Mouse (Mus musculus): Measurements from ENCODE around the gene Ppp2r3a. TPM values are rescaled to one million over a fixed set of nuclear protein-coding genes. Genes with fewer than 3 reads are reported as not detected.
A peak's percentile ranks its signal among the peaks of the same experiment; 100 is the strongest.

The Ppp2r3a gene
- polyA plus RNA-seq (2015; fragmentation: Nextera tagmentation; extraction: Ambion mirVana): 25.5 and 25.9 TPM in 2 replicates

DNA sequence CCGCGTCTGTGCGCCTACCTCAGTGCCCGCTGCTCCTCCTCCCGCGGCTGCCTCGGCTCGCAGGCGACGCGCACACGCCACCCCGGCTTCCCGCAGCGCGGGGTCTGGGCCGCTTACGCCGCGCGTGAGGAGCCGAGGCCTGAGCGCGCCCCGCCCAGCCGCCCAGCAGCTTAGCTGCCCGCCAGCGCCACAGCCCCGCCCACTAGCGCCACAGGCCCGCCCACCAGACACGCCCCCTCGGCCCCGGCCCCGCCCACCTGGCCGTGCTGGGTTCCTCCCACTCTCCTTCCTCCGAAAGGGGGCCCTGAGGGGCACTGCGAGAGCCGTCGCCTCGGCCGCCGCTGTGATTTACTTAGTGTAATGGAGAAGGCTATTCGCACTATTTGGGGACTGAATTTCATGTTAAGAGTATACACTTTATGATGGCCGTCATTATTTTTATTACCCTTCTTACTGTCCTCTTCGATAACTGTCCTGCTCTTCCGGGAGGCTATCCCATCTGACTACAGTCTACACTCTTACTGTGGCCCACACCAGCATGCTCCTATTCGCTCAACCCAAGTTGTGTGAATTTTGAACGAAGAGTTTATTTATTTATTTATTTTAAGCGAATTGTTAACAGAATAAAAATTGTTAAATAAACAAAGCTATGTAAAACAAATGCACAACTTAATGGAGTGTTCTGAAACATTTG lies at the start of gene Ppp2r3a:
TSS of gene Ppp2r3a (minus strand) at position 152 of the 694 bp plus-strand sequence.
- Histone ChIP-seq H3K9ac (replicated peaks) (peak within 1 kb of the TSS; percentile 94), H3K4me3 (replicated peaks) (peak within 1 kb of the TSS; percentile 82), H3K27me3 (no peaks in the 10 kb centered on the region), H3K9me3 (no peaks in the 10 kb centered on the region), H3K4me2 (replicated peaks) (peak within 1 kb of the TSS; percentile 69), H3K4me1 (replicated peaks) (peaks cover 33% of the 10 kb centered on the region), H3K36me3 (no peaks in the 10 kb centered on the region), H3K27ac (peak within 1 kb of the TSS; percentile 97)
- 2% methylated on average over 37 of the region's 50 CpGs for WGBS
- ATAC-seq: peak; percentile 91

DNA sequence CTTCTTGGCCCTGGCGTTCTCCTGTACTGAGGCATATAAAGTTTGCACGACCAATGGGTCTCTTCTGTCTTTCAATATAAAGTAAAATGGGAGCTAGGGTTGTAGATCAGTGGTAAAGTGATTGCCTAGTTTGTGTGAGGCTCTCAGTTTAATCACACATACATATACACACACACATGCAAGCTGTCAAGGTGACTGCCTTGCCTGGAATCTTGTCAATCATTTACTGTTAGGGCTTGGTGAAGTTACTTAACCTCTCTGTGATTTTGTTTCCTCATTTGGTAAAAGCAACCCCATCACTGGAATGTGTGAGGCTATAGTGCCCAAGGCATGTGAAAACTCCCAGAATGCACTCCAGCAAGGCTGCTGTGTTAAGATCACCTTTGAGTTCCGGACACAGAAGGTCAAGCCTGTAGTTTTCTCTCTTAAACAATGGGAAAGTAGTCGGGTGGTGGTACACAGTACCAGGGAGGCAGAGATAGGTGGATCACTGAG lies 48.9 kb upstream of the Ppp2r3a start:
- 88% methylated on average over 4 of the region's 4 CpGs for WGBS
- Histone ChIP-seq H3K9me3 (no peaks in the 10 kb centered on the region), H3K4me3 (replicated peaks) (no peak overlapping the region), H3K4me1 (replicated peaks) (no peaks in the 10 kb centered on the region), H3K9ac (replicated peaks) (no peak overlapping the region), H3K4me2 (replicated peaks) (no peak overlapping the region), H3K36me3 (no peaks in the 10 kb centered on the region), H3K27me3 (no peaks in the 10 kb centered on the region), H3K27ac (no peak overlapping the region)
- ATAC-seq: no peak

DNA sequence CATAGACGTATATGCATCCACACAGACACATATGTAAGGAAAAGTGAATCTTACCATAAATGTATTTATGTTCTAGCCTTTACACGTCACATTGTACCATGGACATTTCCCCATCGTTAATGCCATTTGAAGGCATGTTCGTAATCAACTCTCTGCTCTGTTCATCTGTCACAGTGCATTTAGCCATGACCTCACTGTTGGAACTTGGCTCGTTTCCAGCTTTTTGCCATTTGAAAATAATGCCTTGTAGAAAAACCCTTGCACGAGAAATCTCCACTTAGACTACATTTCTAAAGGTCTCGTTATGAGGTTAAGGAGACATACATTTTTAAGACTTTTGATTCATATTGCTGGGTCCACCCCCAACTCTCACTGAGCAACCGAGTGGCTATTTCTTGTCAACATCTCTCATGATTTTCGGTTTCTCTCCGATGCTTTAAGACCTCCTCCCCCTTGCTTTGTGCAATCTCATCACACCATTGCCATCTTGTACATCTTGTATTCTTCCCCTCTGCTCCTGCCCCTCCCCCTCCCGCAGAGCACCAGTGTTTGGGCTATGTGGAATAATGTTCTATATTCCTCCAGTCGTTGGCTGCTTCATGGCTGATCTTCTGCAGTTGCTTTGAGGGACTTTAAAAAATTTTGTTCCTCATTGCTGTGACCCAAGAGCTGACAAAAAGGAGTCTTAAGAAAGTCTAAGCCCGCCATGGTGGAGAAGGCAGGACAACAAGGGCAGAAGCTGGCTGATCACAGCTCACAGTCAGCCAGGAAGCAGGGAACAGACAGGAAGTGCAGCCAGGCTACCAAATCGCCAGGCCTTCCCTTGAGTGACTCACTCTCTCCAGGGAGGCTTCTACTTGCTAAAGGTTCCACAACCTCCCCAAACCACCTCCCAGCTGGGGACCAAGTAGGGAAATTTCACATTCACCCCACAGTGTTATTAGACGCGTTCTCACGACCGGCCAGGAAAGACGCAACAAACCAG lies 40.4 kb upstream of the Ppp2r3a start:
- no peak for ATAC-seq
- WGBS: 80% methylated on average over 19 of the region's 19 CpGs
- Histone ChIP-seq H3K9me3 (no peaks in the 10 kb centered on the region), H3K4me3 (replicated peaks) (no peak overlapping the region), H3K36me3 (no peaks in the 10 kb centered on the region), H3K27ac (no peak overlapping the region), H3K9ac (replicated peaks) (no peak overlapping the region), H3K4me2 (replicated peaks) (no peak overlapping the region), H3K27me3 (no peaks in the 10 kb centered on the region), H3K4me1 (replicated peaks) (0 out of 2 replicates have a peak, but pooled peaks cover 8% of the 10 kb centered on the region)

DNA sequence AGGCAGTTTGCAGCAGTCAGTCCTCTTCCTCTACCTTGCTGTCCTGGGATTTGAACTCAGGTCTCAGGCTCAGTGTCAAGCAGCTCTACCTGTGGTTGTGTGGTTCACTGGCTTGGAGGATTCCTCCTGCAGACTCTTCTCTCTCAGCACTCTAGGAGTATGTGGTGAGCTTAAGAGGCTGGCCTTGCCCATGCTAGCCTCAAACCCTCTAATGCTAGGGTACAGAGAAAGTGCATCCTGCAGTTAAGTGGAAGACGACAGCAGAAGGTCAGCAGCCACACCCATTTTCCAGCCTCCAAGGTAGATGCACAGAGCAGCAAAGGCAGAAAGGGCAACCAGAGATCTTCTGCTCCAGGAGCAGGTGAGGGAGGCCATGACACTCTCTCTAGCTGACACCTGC lies 39.3 kb upstream of the Ppp2r3a start:
- ATAC-seq: no peak
- no peak overlapping the region for H3K27ac ChIP-seq

DNA sequence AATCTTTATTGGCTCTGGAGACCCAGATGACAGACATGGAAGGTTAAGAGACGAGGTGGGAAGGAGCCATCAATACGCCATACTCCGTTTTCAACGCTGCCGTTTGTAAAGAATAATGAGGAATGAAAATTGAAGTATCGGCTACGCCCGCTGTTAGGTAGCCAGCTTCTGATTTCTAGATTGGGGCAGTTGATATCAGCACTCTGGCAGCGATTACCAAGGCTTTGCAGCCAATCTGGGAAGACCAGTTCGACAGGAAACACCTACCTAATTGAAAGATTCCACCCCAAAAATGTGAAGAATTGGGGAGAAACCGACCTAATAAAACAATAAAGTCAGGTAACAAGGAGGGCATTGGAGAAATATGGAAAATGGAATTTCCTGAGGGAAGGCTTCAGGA lies 38.2 kb upstream of the Ppp2r3a start:
- Histone ChIP-seq H3K4me2 (replicated peaks) (no peak overlapping the region), H3K4me1 (replicated peaks) (0 out of 2 replicates have a peak, but pooled peaks cover 8% of the 10 kb centered on the region), H3K4me3 (replicated peaks) (no peak overlapping the region), H3K27ac (no peak overlapping the region), H3K9ac (replicated peaks) (no peak overlapping the region), H3K9me3 (no peaks in the 10 kb centered on the region), H3K36me3 (no peaks in the 10 kb centered on the region), H3K27me3 (no peaks in the 10 kb centered on the region)
- 88% methylated on average over 11 of the region's 11 CpGs for WGBS
- ATAC-seq: no peak

More for the DNA sequence above, 39.3 kb upstream of the Ppp2r3a start:
- Histone ChIP-seq H3K4me1 (replicated peaks) (0 out of 2 replicates have a peak, but pooled peaks cover 8% of the 10 kb centered on the region), H3K27me3 (no peaks in the 10 kb centered on the region), H3K9me3 (no peaks in the 10 kb centered on the region), H3K9ac (replicated peaks) (no peak overlapping the region), H3K4me2 (replicated peaks) (no peak overlapping the region), H3K4me3 (replicated peaks) (no peak overlapping the region), H3K36me3 (no peaks in the 10 kb centered on the region)
- WGBS: 86% methylated on average over 1 of the region's 1 CpGs

DNA sequence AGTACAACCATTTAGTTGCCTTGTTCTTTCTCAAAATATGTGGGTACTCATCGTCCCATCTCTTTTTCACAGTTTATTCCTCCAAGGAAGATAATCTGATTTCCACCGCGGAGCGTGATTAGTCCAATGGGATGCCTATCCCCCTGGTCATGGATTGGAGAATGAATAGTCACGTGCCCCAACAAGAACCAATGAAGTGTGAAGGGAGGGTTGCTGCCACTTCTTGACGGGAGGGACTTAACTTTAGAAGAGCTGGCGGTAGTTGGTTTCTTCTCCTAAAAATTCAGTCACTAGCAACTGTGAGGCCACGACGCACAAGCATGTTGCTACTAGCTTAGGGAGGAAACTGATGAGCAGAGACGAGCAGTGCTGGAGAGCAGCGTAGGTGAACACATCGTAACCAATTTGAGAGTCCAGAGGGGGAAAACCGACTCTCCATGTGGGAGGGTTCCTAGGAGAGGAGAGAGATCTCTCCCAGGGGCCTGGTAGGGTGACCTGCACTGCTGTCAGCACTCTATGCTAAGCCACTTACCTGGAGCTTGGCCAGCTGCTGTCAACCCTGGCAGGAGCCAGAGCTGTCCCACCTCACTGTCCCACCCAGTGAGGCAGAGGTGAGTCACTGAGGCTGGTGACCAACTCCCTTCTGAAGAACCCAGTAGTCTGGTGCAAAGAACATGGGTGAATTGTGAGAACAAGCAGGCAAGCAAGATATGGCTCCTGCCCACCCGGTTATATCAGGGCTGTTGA lies 37.5 kb upstream of the Ppp2r3a start:
- ATAC-seq: no peak
- Histone ChIP-seq H3K9ac (replicated peaks) (no peak overlapping the region), H3K9me3 (no peaks in the 10 kb centered on the region), H3K27ac (no peak overlapping the region), H3K4me1 (replicated peaks) (0 out of 2 replicates have a peak, but pooled peaks cover 8% of the 10 kb centered on the region), H3K36me3 (no peaks in the 10 kb centered on the region), H3K4me2 (replicated peaks) (no peak overlapping the region), H3K4me3 (replicated peaks) (no peak overlapping the region), H3K27me3 (no peaks in the 10 kb centered on the region)
- WGBS: 90% methylated on average over 14 of the region's 14 CpGs

DNA sequence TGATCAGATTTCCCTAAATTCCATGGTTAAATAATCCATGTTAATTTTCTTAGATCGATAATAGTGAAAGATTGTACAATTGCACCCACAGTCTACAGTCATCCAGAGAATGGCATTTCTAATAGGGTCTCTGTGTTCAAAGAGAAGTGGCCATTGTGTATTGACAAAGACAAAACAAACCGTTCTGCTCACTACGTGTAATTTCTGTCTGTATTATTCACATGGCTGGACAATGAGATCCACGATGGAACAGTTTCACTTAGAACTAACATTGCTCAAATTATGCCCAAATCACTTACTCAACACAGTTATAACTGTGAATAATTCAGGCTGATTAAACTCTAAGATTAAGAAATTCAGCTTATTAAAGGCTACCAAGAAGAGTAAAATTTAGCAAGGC lies 35.2 kb upstream of the Ppp2r3a start:
- Histone ChIP-seq H3K4me2 (replicated peaks) (no peak overlapping the region), H3K9ac (replicated peaks) (no peak overlapping the region), H3K27me3 (no peaks in the 10 kb centered on the region), H3K9me3 (no peaks in the 10 kb centered on the region), H3K27ac (no peak overlapping the region), H3K4me1 (replicated peaks) (0 out of 2 replicates have a peak, but pooled peaks cover 3% of the 10 kb centered on the region), H3K4me3 (replicated peaks) (no peak overlapping the region), H3K36me3 (no peaks in the 10 kb centered on the region)
- WGBS: 49% methylated on average over 4 of the region's 4 CpGs
- no peak for ATAC-seq

DNA sequence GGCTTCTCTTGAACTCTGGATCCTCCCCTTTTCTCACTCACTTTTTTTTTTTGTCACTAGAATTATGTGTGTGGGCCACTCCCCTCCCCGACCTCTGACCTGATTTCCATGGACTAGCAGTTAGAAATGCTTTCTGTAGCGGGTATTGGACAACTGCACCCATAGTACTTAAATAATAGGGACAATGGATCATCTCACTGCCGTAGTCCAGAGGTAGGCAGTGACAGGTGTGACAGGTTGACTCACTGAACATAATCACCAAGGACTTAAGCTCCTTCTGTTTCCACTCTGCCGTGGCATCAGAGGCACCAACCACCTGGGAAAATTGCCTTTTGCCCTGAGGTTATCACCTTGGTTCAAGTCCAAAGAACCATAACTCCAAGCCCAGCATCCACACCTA lies 32.5 kb upstream of the Ppp2r3a start:
- Histone ChIP-seq H3K27me3 (no peaks in the 10 kb centered on the region), H3K9me3 (no peaks in the 10 kb centered on the region), H3K27ac (no peak overlapping the region), H3K36me3 (no peaks in the 10 kb centered on the region), H3K9ac (replicated peaks) (no peak overlapping the region), H3K4me3 (replicated peaks) (no peak overlapping the region), H3K4me1 (replicated peaks) (no peaks in the 10 kb centered on the region), H3K4me2 (replicated peaks) (no peak overlapping the region)
- ATAC-seq: no peak
- WGBS: 70% methylated on average over 4 of the region's 4 CpGs

DNA sequence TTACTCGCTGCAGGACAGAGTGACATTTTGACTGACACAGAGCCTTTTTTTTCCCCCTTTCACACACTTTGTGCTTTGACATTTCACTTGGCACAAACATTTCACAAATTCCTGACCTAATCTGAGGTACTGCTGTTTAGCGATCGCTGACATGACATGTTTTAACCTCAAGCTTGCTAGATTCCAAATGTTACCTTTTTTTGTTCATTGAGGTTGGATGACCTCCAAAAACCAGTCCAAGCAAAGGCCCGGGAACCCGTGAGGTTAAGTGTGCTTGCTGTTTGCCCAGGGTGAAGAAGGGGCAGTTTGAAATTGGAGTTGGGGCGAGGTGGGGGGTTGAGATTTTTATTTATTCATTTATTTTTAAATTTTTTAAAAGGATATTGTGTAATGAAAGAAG lies 31.1 kb upstream of the Ppp2r3a start:
- 82% methylated on average over 6 of the region's 6 CpGs for WGBS
- H3K4me1 ChIP-seq (replicated peaks): no peaks in the 10 kb centered on the region
- H3K27me3 ChIP-seq: no peaks in the 10 kb centered on the region
- H3K4me3 ChIP-seq (replicated peaks): no peak overlapping the region
- no peak for ATAC-seq
- no peaks in the 10 kb centered on the region for H3K9me3 ChIP-seq
- H3K4me2 ChIP-seq (replicated peaks): no peak overlapping the region
- no peak overlapping the region for H3K27ac ChIP-seq
- no peaks in the 10 kb centered on the region for H3K36me3 ChIP-seq
- no peak overlapping the region for H3K9ac ChIP-seq (replicated peaks)

DNA sequence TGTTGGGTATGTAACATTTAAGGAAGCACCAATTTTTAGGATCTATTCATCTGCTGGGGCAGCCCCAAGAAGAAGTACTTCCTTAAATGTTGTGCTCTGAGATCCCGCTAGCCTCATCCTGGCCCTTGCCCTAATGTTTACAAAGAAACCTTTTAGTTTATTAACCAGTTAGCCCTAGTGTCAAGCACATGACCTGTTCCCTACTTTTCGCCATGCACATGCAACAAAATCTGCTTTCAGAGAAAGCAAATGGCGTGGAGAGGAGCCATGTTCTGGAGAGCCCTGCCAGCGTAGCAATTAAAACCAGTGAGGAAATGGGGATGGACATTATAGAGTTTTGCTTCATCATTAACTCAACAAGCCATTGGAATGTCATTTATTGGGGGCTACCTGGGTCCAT lies 30.3 kb upstream of the Ppp2r3a start:
- Histone ChIP-seq H3K27ac (no peak overlapping the region), H3K4me1 (replicated peaks) (no peaks in the 10 kb centered on the region), H3K9ac (replicated peaks) (no peak overlapping the region), H3K27me3 (no peaks in the 10 kb centered on the region), H3K36me3 (no peaks in the 10 kb centered on the region), H3K9me3 (no peaks in the 10 kb centered on the region), H3K4me3 (replicated peaks) (no peak overlapping the region), H3K4me2 (replicated peaks) (no peak overlapping the region)
- 89% methylated on average over 4 of the region's 4 CpGs for WGBS
- ATAC-seq: no peak

DNA sequence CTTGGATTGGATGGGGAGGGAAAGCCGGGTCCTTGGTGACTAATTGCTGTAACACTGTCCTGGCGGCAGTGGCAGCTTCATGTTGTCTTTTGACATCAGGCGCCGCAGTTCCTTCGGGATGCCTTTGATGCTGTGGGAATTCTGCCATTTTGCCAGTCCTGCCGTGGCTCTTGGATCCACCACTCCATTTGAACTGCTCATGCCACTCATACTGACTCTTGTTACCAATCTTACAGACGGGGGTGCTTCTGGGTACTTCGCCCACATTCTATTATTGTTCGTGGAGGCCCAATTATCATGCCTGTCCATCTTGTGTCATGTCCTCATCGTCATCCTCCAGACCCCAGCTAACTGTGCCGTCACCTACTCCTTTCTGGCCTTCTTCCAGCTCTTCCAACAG lies 29.7 kb upstream of the Ppp2r3a start:
- Histone ChIP-seq H3K4me3 (replicated peaks) (no peak overlapping the region), H3K27ac (no peak overlapping the region), H3K4me1 (replicated peaks) (no peaks in the 10 kb centered on the region), H3K36me3 (no peaks in the 10 kb centered on the region), H3K9ac (replicated peaks) (no peak overlapping the region), H3K9me3 (no peaks in the 10 kb centered on the region), H3K27me3 (no peaks in the 10 kb centered on the region), H3K4me2 (replicated peaks) (no peak overlapping the region)
- no peak for ATAC-seq
- 82% methylated on average over 11 of the region's 11 CpGs for WGBS

Data from midbrain, embryonic 13.5 days (tissue).